Mouse (Mus musculus): ENCODE results near the gene Rbbp8nl.

DNA sequence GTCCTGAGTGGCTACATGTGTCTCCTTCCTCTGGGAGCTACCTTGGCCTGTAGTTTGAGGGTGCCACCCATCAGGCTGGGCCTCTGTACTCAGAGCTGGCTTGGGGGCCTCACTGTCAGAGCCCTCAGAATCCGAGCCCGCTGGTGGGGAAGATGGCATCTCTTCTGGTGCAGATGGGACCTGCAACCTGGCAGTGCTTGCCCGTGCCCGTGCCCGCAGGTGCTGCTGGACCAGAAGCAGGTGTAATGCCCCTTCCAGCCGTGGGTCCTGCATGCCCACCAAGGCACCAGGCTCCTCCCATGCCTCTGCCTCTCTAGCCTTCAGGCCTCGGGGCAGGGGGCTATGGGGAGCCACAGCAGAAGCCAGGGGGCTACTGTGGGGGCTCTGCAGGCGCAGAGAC, 10.4 kb downstream of the Rbbp8nl start:
- TF ChIP-seq EP300 (IDR thresholded peaks at IDR 0.05; ENCODE audit: insufficient read depth, low read depth, low read length) (no peak), CTCF (IDR thresholded peaks at IDR 0.05) (no peak), POLR2A (IDR thresholded peaks at IDR 0.05; ENCODE audit: insufficient read depth, low read depth, low read length) (no peak)
